Mouse (Mus musculus): ENCODE measurements at regions not wholly inside any gene's neighbourhood (a gene's known extent, or its start where the extent isn't known, plus 50 kb on each side); places are given as distances from the start of the nearest gene placed in this dataset.

DNA sequence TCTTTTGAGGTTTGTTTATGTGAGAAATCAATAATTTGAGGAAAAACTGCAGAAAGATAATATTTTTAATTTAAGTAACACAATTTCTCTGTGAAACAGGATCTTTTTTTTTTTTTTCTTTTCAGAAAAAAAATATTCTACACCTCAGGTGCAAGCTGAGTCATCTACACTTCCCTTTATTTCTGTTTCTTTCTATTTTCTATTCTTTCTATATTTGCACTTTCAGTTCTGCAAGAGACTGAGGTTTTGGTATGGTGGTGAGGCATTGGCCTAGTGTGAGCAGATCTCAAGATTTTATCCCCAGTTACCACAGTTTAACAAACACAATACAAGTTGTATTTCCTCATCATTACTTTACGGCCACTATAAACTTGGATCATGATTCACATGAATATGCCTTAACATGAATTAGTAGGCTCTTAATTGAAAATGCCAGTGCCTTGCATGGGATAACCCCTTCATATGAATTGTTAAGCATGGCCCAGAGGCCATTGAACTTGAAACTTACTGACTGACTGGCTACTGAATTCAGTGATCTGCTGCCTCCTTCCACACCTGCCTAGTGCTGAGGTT lies 1278.1 kb downstream of the Stim2 start:
- ATAC-seq (replicated peaks; ENCODE audit: low FRiP score, low read depth): no peak
- no peak for DNase-seq (ENCODE audit: low spot score)
- Histone ChIP-seq H3K36me3 (ENCODE audit: insufficient read depth, low read length) (no peaks in the 10 kb centered on the region), H3K9me3 (replicated peaks; ENCODE audit: low read length) (no peaks in the 10 kb centered on the region), H3K4me3 (replicated peaks; ENCODE audit: low read depth, low read length) (no peak overlapping the region), H3K27me3 (ENCODE audit: insufficient read depth, low read length) (no peaks in the 10 kb centered on the region), H3K4me1 (replicated peaks; ENCODE audit: insufficient read depth, low read length) (no peaks in the 10 kb centered on the region), H3K9ac (ENCODE audit: low read depth, low read length) (no peak overlapping the region), H3K4me2 (ENCODE audit: low read length) (no peak overlapping the region), H3K27ac (no peak overlapping the region)
- TF ChIP-seq CTCF (IDR thresholded peaks at IDR 0.05; ENCODE audit: low read depth): no peak
- WGBS: 88% methylated on average over 1 of the region's 1 CpGs

DNA sequence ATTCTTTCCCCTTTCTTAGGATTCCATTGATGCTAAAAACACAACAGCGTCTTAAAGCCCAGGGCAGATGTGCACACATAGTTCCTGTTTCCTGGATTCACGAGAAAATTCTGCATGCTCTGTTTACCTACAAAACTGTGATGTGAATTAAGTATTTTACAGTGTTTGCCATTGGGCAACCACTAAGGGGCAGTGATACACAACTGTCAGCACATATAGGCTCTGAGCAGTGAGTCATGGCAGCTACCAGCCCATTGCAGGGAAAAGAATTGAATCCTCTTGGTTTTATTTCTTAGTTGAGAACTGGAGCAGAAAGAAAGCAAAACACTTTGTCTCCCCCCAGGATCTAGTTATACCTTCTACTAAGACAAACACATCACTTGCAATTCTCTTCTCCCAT lies 1295.0 kb downstream of the Stim2 start:
- H3K9me3 ChIP-seq (replicated peaks; ENCODE audit: low read length): no peaks in the 10 kb centered on the region
- DNase-seq (ENCODE audit: low spot score): peak; percentile 33
- no peak overlapping the region for H3K4me3 ChIP-seq (replicated peaks; ENCODE audit: low read depth, low read length)
- peak; percentile 50 for TF ChIP-seq CTCF (IDR thresholded peaks at IDR 0.05; ENCODE audit: low read depth)
- H3K27ac ChIP-seq: no peak overlapping the region
- H3K36me3 ChIP-seq (ENCODE audit: insufficient read depth, low read length): no peaks in the 10 kb centered on the region
- H3K4me1 ChIP-seq (replicated peaks; ENCODE audit: insufficient read depth, low read length): no peaks in the 10 kb centered on the region
- ATAC-seq (replicated peaks; ENCODE audit: low FRiP score, low read depth): no peak
- H3K4me2 ChIP-seq (ENCODE audit: low read length): no peak overlapping the region
- H3K9ac ChIP-seq (ENCODE audit: low read depth, low read length): no peak overlapping the region
- no peaks in the 10 kb centered on the region for H3K27me3 ChIP-seq (ENCODE audit: insufficient read depth, low read length)
- WGBS: 54% methylated on average over 2 of the region's 2 CpGs

DNA sequence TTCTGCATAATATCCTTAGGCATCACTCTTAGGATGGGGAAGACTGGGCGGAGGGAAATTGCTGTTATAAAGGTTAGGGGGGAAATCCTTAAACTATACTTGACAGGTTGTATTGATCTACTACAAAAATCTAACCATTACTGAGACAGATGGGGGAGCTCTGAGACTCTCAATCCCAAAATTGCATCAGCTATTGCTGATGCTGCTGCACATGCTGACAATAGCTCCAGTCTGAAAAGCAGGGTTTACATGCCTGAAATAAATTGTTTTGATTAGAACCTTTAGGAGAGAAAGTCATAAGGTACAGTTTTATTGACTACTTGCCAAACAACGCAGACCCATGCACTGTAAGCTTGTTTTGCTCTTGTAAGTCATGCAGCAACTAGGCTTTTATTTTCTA lies 1295.7 kb downstream of the Stim2 start:
- Histone ChIP-seq H3K36me3 (ENCODE audit: insufficient read depth, low read length) (no peaks in the 10 kb centered on the region), H3K9me3 (replicated peaks; ENCODE audit: low read length) (no peaks in the 10 kb centered on the region), H3K27ac (no peak overlapping the region), H3K9ac (ENCODE audit: low read depth, low read length) (no peak overlapping the region), H3K27me3 (ENCODE audit: insufficient read depth, low read length) (no peaks in the 10 kb centered on the region), H3K4me3 (replicated peaks; ENCODE audit: low read depth, low read length) (no peak overlapping the region), H3K4me1 (replicated peaks; ENCODE audit: insufficient read depth, low read length) (no peaks in the 10 kb centered on the region), H3K4me2 (ENCODE audit: low read length) (no peak overlapping the region)
- 66% methylated on average over 2 of the region's 2 CpGs for WGBS
- ATAC-seq (replicated peaks; ENCODE audit: low FRiP score, low read depth) (no peak), DNase-seq (ENCODE audit: low spot score) (no peak)
- no peak for TF ChIP-seq CTCF (IDR thresholded peaks at IDR 0.05; ENCODE audit: low read depth)

GRCm38 (mm10) chr5:55294781-55295180 lies 1296.5 kb downstream of the Stim2 start:
- Histone ChIP-seq H3K27ac (no peak overlapping the region), H3K9ac (ENCODE audit: low read depth, low read length) (no peak overlapping the region), H3K27me3 (ENCODE audit: insufficient read depth, low read length) (no peaks in the 10 kb centered on the region), H3K9me3 (replicated peaks; ENCODE audit: low read length) (no peaks in the 10 kb centered on the region), H3K36me3 (ENCODE audit: insufficient read depth, low read length) (no peaks in the 10 kb centered on the region), H3K4me1 (replicated peaks; ENCODE audit: insufficient read depth, low read length) (no peaks in the 10 kb centered on the region), H3K4me3 (replicated peaks; ENCODE audit: low read depth, low read length) (no peak overlapping the region), H3K4me2 (ENCODE audit: low read length) (no peak overlapping the region)
- no peak for ATAC-seq (replicated peaks; ENCODE audit: low FRiP score, low read depth)
- no peak for TF ChIP-seq CTCF (IDR thresholded peaks at IDR 0.05; ENCODE audit: low read depth)
- 71% methylated on average over 4 of the region's 4 CpGs for WGBS
- DNase-seq (ENCODE audit: low spot score): no peak

- DNase-seq (ENCODE audit: low spot score) (no peak), ATAC-seq (replicated peaks; ENCODE audit: low FRiP score, low read depth) (no peak)
- Histone ChIP-seq H3K9me3 (replicated peaks; ENCODE audit: low read length) (no peaks in the 10 kb centered on the region), H3K9ac (ENCODE audit: low read depth, low read length) (no peak overlapping the region), H3K27ac (no peak overlapping the region), H3K4me2 (ENCODE audit: low read length) (no peak overlapping the region), H3K4me3 (replicated peaks; ENCODE audit: low read depth, low read length) (no peak overlapping the region), H3K27me3 (ENCODE audit: insufficient read depth, low read length) (no peaks in the 10 kb centered on the region), H3K4me1 (replicated peaks; ENCODE audit: insufficient read depth, low read length) (no peaks in the 10 kb centered on the region), H3K36me3 (ENCODE audit: insufficient read depth, low read length) (no peaks in the 10 kb centered on the region)
- TF ChIP-seq CTCF (IDR thresholded peaks at IDR 0.05; ENCODE audit: low read depth): no peak
- WGBS: 85% methylated on average over 5 of the region's 5 CpGs
Measured at GRCm38 (mm10) chr5:55301538-55301937, 1303.2 kb downstream of the Stim2 start.

- no peak overlapping the region for H3K27ac ChIP-seq
- no peak overlapping the region for H3K9ac ChIP-seq (ENCODE audit: low read depth, low read length)
- DNase-seq (ENCODE audit: low spot score) (no peak), ATAC-seq (replicated peaks; ENCODE audit: low FRiP score, low read depth) (no peak)
- 72% methylated on average over 1 of the region's 1 CpGs for WGBS
- TF ChIP-seq CTCF (IDR thresholded peaks at IDR 0.05; ENCODE audit: low read depth): no peak
- H3K4me1 ChIP-seq (replicated peaks; ENCODE audit: insufficient read depth, low read length): no peaks in the 10 kb centered on the region
- no peaks in the 10 kb centered on the region for H3K9me3 ChIP-seq (replicated peaks; ENCODE audit: low read length)
- H3K27me3 ChIP-seq (ENCODE audit: insufficient read depth, low read length): no peaks in the 10 kb centered on the region
- H3K4me2 ChIP-seq (ENCODE audit: low read length): no peak overlapping the region
- no peak overlapping the region for H3K4me3 ChIP-seq (replicated peaks; ENCODE audit: low read depth, low read length)
- no peaks in the 10 kb centered on the region for H3K36me3 ChIP-seq (ENCODE audit: insufficient read depth, low read length)
Measured at GRCm38 (mm10) chr5:55345968-55346367, 1347.7 kb downstream of the Stim2 start.

DNA sequence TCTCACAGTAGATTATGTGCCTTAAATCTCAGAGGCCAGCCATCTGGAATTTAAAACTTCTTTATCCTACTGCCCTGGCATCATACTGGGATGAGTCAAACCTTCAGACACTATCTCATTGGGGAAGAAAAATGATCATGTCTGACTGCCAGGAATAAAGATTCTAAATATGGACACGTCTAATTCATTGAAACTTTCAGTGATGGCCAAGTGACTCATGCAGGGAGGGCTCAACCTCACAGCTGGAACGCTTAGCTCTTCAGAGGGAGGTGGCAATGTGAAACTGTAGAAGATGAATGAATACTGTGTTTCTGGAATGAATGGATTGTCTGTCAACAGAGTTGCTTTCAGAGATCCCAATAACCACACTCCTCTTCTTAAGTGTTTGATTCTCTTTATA lies 1357.2 kb downstream of the Stim2 start:
- no peaks in the 10 kb centered on the region for H3K4me1 ChIP-seq (replicated peaks; ENCODE audit: insufficient read depth, low read length)
- no peaks in the 10 kb centered on the region for H3K9me3 ChIP-seq (replicated peaks; ENCODE audit: low read length)
- 20% methylated on average over 2 of the region's 2 CpGs for WGBS
- no peak overlapping the region for H3K4me2 ChIP-seq (ENCODE audit: low read length)
- ATAC-seq (replicated peaks; ENCODE audit: low FRiP score, low read depth): no peak
- H3K36me3 ChIP-seq (ENCODE audit: insufficient read depth, low read length): no peaks in the 10 kb centered on the region
- no peak overlapping the region for H3K27ac ChIP-seq
- TF ChIP-seq CTCF (IDR thresholded peaks at IDR 0.05; ENCODE audit: low read depth): no peak
- H3K27me3 ChIP-seq (ENCODE audit: insufficient read depth, low read length): no peaks in the 10 kb centered on the region
- peak; percentile 13 for DNase-seq (ENCODE audit: low spot score)
- H3K9ac ChIP-seq (ENCODE audit: low read depth, low read length): no peak overlapping the region
- H3K4me3 ChIP-seq (replicated peaks; ENCODE audit: low read depth, low read length): no peak overlapping the region

Data from kidney, postnatal 0 days (tissue).